Mouse (Mus musculus) intestine, embryonic 14.5 days (tissue): ENCODE results near the gene Cd24a. TPM values are rescaled to one million over a fixed set of nuclear protein-coding genes. Genes with fewer than 3 reads are reported as not detected.

Experiments
- ATAC-seq: fragments of 200-750 bp; cut with Nextera tagmentation; replicated peaks from 2 replicates; pipeline ENCODE4 v1.8.0; 2017; ENCODE audit warnings: low read depth, moderate number of reproducible peaks, moderate TSS enrichment, moderate library complexity; ENCODE audit not compliant: low FRiP score, low TSS enrichment
- DNase-seq: peaks from one replicate; pipeline ENCODE4 v3.0.0-alpha.2; 2018; ENCODE audit warnings: low spot score
- H3K27ac ChIP-seq: fragments of 300-500 bp; sonication (generic); 2 replicates; pipeline ENCODE4 v1.5.1; 2014; ENCODE audit warnings: low read depth, mild to moderate bottlenecking, control low read depth
- H3K27me3 ChIP-seq: fragments of 300-500 bp; sonication (generic); replicated peaks from 2 replicates; pipeline ENCODE4 v1.6.1; 2014; ENCODE audit warnings: low read length, control low read depth; ENCODE audit not compliant: control insufficient read depth, insufficient read depth
- H3K36me3 ChIP-seq: fragments of 300-500 bp; sonication (generic); 2 replicates; pipeline ENCODE4 v1.6.1; 2014; ENCODE audit warnings: low read length, control low read depth; ENCODE audit not compliant: control insufficient read depth, insufficient read depth
- H3K4me1 ChIP-seq: fragments of 300-500 bp; sonication (generic); replicated peaks from 2 replicates; pipeline ENCODE4 v1.6.1; 2014; ENCODE audit warnings: low read length, control low read depth, mixed read lengths; ENCODE audit not compliant: control insufficient read depth, insufficient read depth
- H3K4me2 ChIP-seq: fragments of 300-500 bp; sonication (generic); 2 replicates; pipeline ENCODE4 v1.6.1; 2014; ENCODE audit warnings: low read length
- H3K4me3 ChIP-seq: fragments of 300-500 bp; sonication (generic); 2 replicates; pipeline ENCODE4 v1.5.1; 2014; ENCODE audit warnings: low read depth, low read length, control low read depth, mixed read lengths
- H3K9ac ChIP-seq: fragments of 300-500 bp; sonication (generic); 2 replicates; pipeline ENCODE4 v1.6.1; 2014; ENCODE audit warnings: mild to moderate bottlenecking, low read length
- H3K9me3 ChIP-seq: fragments of 300-500 bp; sonication (generic); 2 replicates; pipeline ENCODE4 v1.6.1; 2016; ENCODE audit warnings: low read length, control low read depth; ENCODE audit not compliant: control insufficient read depth
- WGBS: fragments of 180-500 bp; shearing (Covaris S2); extraction: QIAGEN DNeasy Blood & Tissue Kit; methylation state at CpG from one replicate; pipeline ENCODE4 v1.1.7; 2014; 5-methylcytosine and 5-hydroxymethylcytosine counted together
- polyA plus RNA-seq: library from polyadenylated mRNA; unstranded; fragments of >200 nt; fragmentation: Nextera tagmentation; extraction: Ambion mirVana; gene quantifications from 2 replicates; pipeline ENCODE4 v1.2.1, GENCODE M21; 2014

The Cd24a gene
- polyA plus RNA-seq, 1 experiment from 2014 or later, result 254 TPM

DNA sequence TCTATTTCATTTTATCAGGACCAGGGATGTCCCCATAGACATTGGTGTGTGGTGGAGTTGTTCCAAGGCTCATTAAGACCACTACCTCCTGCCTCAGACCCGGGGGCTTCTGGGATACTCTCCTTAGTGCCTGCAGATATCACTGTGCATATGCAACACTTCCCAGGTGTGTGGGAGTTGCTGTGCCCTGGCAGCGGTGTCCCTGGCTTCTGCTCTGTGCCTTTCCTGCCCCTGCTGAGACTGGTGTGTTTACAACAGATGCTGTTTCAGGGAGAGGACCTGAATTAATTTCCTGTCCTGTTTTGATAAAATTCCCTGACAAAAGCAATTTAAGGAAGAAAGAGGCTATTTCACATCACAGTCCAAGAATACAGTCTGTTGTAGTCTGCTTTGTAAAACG is 27.2 kb upstream of the Cd24a start:
- no peaks in the 10 kb centered on the region for H3K4me1 ChIP-seq
- H3K27ac ChIP-seq, result no peak overlapping the region
- ATAC-seq (no peak), DNase-seq (no peak)
- no peaks in the 10 kb centered on the region for H3K27me3 ChIP-seq
- 29% methylated on average over 3 of the region's 3 CpGs for WGBS
- H3K4me2 ChIP-seq, result no peak overlapping the region
- H3K4me3 ChIP-seq, result no peak overlapping the region
- no peaks in the 10 kb centered on the region for H3K36me3 ChIP-seq
- no peak overlapping the region for H3K9ac ChIP-seq
- no peaks in the 10 kb centered on the region; the same call in 1 of the 2 replicates for H3K9me3 ChIP-seq

DNA sequence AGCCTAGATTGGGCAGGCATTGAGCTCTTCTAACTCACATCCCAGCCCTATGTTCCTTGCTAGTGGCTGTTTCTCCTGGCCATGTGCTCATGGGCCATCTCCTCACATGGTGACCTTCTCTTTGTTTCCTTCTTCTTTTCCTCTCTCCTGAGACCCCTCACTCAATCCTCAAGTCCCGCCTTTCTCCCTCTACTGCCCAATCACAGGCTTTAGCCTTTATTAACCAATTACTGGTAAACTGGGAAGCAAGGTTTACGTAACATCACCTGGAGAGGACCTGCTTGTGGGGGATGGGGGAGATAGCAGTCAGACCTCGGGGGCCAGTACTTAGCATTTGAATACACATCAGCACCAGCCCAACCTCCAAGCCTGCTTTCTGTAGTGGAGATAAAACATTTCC is 26.7 kb upstream of the Cd24a start:
- Histone ChIP-seq H3K27me3 (no peaks in the 10 kb centered on the region), H3K36me3 (no peaks in the 10 kb centered on the region), H3K9me3 (no peaks in the 10 kb centered on the region; the same call in 1 of the 2 replicates), H3K4me2 (no peak overlapping the region), H3K27ac (no peak overlapping the region), H3K9ac (no peak overlapping the region), H3K4me1 (no peaks in the 10 kb centered on the region), H3K4me3 (no peak overlapping the region)
- DNase-seq, result no peak
- no peak for ATAC-seq
- WGBS, result 27% methylated on average over 3 of the region's 3 CpGs

GRCm38 (mm10) chr10:43557630-43558165 is 20.4 kb upstream of the Cd24a start:
- 86% methylated on average over 5 of the region's 5 CpGs for WGBS

GRCm38 (mm10) chr10:43559313-43559712 is 18.8 kb upstream of the Cd24a start:
- Histone ChIP-seq H3K9ac (no peak overlapping the region), H3K27ac (no peak overlapping the region), H3K4me2 (no peak overlapping the region), H3K4me3 (no peak overlapping the region), H3K36me3 (no peaks in the 10 kb centered on the region), H3K4me1 (no peaks in the 10 kb centered on the region), H3K9me3 (no peaks in the 10 kb centered on the region), H3K27me3 (no peaks in the 10 kb centered on the region)
- WGBS, result 75% methylated on average over 11 of the region's 11 CpGs
- DNase-seq (no peak), ATAC-seq (no peak)

More at GRCm38 (mm10) chr10:43557630-43558165, 20.4 kb upstream of the Cd24a start:
- Histone ChIP-seq H3K36me3 (no peaks in the 10 kb centered on the region), H3K27ac (no peak overlapping the region), H3K9me3 (no peaks in the 10 kb centered on the region; the same call in 1 of the 2 replicates), H3K4me2 (no peak overlapping the region), H3K27me3 (no peaks in the 10 kb centered on the region), H3K4me1 (no peaks in the 10 kb centered on the region), H3K9ac (no peak overlapping the region), H3K4me3 (no peak overlapping the region)
- DNase-seq, result no peak
- no peak for ATAC-seq

GRCm38 (mm10) chr10:43560765-43561164 is 17.3 kb upstream of the Cd24a start:
- no peak overlapping the region for H3K9ac ChIP-seq
- H3K4me1 ChIP-seq, result no peaks in the 10 kb centered on the region
- no peaks in the 10 kb centered on the region for H3K27me3 ChIP-seq
- ATAC-seq, result no peak
- no peak overlapping the region for H3K4me2 ChIP-seq
- H3K27ac ChIP-seq, result no peak overlapping the region
- H3K9me3 ChIP-seq, result no peaks in the 10 kb centered on the region
- 30% methylated on average over 2 of the region's 2 CpGs for WGBS
- DNase-seq, result no peak
- H3K4me3 ChIP-seq, result no peak overlapping the region
- H3K36me3 ChIP-seq, result no peaks in the 10 kb centered on the region

DNA sequence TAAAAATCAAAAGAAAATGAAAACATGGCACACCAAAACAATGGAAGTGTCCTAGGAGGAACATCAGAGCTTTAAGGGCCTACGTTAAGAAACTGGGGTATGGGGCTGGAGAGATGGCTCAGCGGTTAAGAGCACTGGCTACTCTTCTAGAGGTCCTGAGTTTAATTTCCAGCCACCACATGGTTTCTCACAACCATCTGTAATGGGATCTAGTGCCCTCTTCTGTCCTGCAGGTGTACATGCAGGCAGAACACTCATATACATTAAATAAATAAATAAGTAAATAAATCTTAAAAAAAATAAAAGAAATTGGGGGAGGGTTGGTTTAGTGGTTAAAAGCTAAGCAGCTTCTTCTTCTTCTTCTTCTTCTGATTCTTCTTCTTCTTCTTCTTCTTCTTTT is 16.8 kb upstream of the Cd24a start:
- ATAC-seq (no peak), DNase-seq (no peak)
- H3K4me2 ChIP-seq, result no peak overlapping the region
- no peaks in the 10 kb centered on the region for H3K27me3 ChIP-seq
- H3K4me3 ChIP-seq, result no peak overlapping the region
- WGBS, result 83% methylated on average over 2 of the region's 2 CpGs
- no peaks in the 10 kb centered on the region for H3K4me1 ChIP-seq
- no peak overlapping the region for H3K9ac ChIP-seq
- no peaks in the 10 kb centered on the region for H3K36me3 ChIP-seq
- H3K9me3 ChIP-seq, result no peaks in the 10 kb centered on the region
- H3K27ac ChIP-seq, result no peak overlapping the region

GRCm38 (mm10) chr10:43574352-43574751 is 3.7 kb upstream of the Cd24a start:
- no peak overlapping the region for H3K27ac ChIP-seq
- H3K4me3 ChIP-seq, result no peak overlapping the region
- 0 out of 2 replicates have a peak, but pooled peaks cover 4% of the 10 kb centered on the region for H3K4me1 ChIP-seq
- no peak for DNase-seq
- WGBS, result 74% methylated on average over 2 of the region's 2 CpGs
- H3K4me2 ChIP-seq, result no peak overlapping the region
- no peak for ATAC-seq
- H3K9ac ChIP-seq, result no peak overlapping the region
- no peaks in the 10 kb centered on the region for H3K27me3 ChIP-seq
- H3K9me3 ChIP-seq, result peaks cover 6% of the 10 kb centered on the region; the same call in 1 of the 2 replicates
- no peaks in the 10 kb centered on the region for H3K36me3 ChIP-seq

GRCm38 (mm10) chr10:43574956-43575355 is 3.1 kb upstream of the Cd24a start:
- ATAC-seq (no peak), DNase-seq (peak; percentile 95)
- H3K4me2 ChIP-seq, result no peak overlapping the region
- WGBS, result 1% methylated on average over 3 of the region's 3 CpGs
- no peaks in the 10 kb centered on the region for H3K36me3 ChIP-seq
- 0 out of 2 replicates have a peak, but pooled peaks cover 4% of the 10 kb centered on the region for H3K4me1 ChIP-seq
- no peak overlapping the region for H3K27ac ChIP-seq
- H3K9ac ChIP-seq, result no peak overlapping the region
- H3K9me3 ChIP-seq, result peaks cover 6% of the 10 kb centered on the region; the same call in 1 of the 2 replicates
- H3K27me3 ChIP-seq, result no peaks in the 10 kb centered on the region
- no peak overlapping the region for H3K4me3 ChIP-seq

- 20% methylated on average over 19 of the region's 19 CpGs for WGBS
- Histone ChIP-seq H3K4me2 (peak overlapping the region; percentile 75), H3K27me3 (no peaks in the 10 kb centered on the region), H3K4me1 (0 out of 2 replicates have a peak, but pooled peaks cover 6% of the 10 kb centered on the region), H3K27ac (peak overlapping the region; percentile 95), H3K9me3 (no peaks in the 10 kb centered on the region), H3K36me3 (peaks cover 7% of the 10 kb centered on the region), H3K9ac (peak overlapping the region; percentile 87), H3K4me3 (peak overlapping the region; percentile 57)
- DNase-seq, result peak; percentile 78
- no peak for ATAC-seq
Measured at GRCm38 (mm10) chr10:43577299-43577996, 636 bp upstream of the Cd24a start.
